Mouse (Mus musculus) myocyte (in vitro differentiated cells): ENCODE measurements at regions not wholly inside any gene's neighbourhood (a gene's known extent, or its start where the extent isn't known, plus 50 kb on each side); places are given as distances from the start of the nearest gene placed in this dataset.

ENCODE experiments used
- H3K27me3 ChIP-seq: one replicate; pipeline ENCODE4 v1.6.1; 2011; ENCODE audit not compliant: control insufficient read depth, insufficient read depth, insufficient read length
- H3K36me3 ChIP-seq: one replicate; pipeline ENCODE4 v1.6.1; 2011; ENCODE audit not compliant: control insufficient read depth, insufficient read depth
- H3K4me2 ChIP-seq: one replicate; pipeline ENCODE4 v1.6.1; 2011; ENCODE audit warnings: low read depth, control low read depth
- H3K4me3 ChIP-seq: one replicate; pipeline ENCODE4 v1.5.1; 2011; ENCODE audit warnings: mild to moderate bottlenecking, control low read depth, moderate library complexity
- H3K79me2 ChIP-seq: one replicate; pipeline ENCODE4 v1.6.1; 2011; ENCODE audit not compliant: control insufficient read depth, insufficient read depth
- H3ac ChIP-seq: one replicate; pipeline ENCODE4 v1.6.1; 2011; ENCODE audit not compliant: control insufficient read depth, insufficient read length
- CEBPB ChIP-seq: IDR thresholded peaks from 2 replicates; pipeline ENCODE4 v1.6.1; 2011; ENCODE audit warnings: mild to moderate bottlenecking, moderate library complexity; ENCODE audit not compliant: poor library complexity, insufficient read depth, severe bottlenecking
- E2F4 ChIP-seq: IDR thresholded peaks from one replicate; pipeline ENCODE4 v1.6.1; 2011; ENCODE audit warnings: mild to moderate bottlenecking, control low read depth, moderate library complexity; ENCODE audit not compliant: insufficient read depth
- MAX ChIP-seq: IDR thresholded peaks from one replicate; pipeline ENCODE4 v1.6.1; 2011; ENCODE audit warnings: low read depth, mild to moderate bottlenecking, control low read depth
- MYOD1 ChIP-seq, 3 experiments: IDR thresholded peaks; one replicate each; pipeline ENCODE4 v1.6.1; 2011; ENCODE audit warnings: control low read depth in 2 of 3, low read depth in 2 of 3, mild to moderate bottlenecking in 2 of 3, moderate library complexity in 1 of 3; ENCODE audit not compliant: insufficient read length in 2 of 3, control insufficient read depth in 1 of 3
- MYOG ChIP-seq, 3 experiments: IDR thresholded peaks; one replicate each; pipeline ENCODE4 v1.6.1; 2011; ENCODE audit warnings: control low read depth in 2 of 3, low read depth in 2 of 3, mild to moderate bottlenecking in 2 of 3; ENCODE audit not compliant: insufficient read length in 2 of 3, control insufficient read depth in 1 of 3, insufficient read depth in 1 of 3
- POLR2A ChIP-seq: IDR thresholded peaks from one replicate; pipeline ENCODE4 v1.6.1; 2011; ENCODE audit warnings: low read depth, mild to moderate bottlenecking, control low read depth, moderate library complexity; ENCODE audit not compliant: insufficient read length
- POLR2AphosphoS2 ChIP-seq: IDR thresholded peaks from one replicate; pipeline ENCODE4 v1.6.1; 2011; ENCODE audit warnings: low read depth, control low read depth; ENCODE audit not compliant: insufficient read length
- REST ChIP-seq: IDR thresholded peaks from one replicate; pipeline ENCODE4 v1.6.1; 2011; ENCODE audit warnings: mild to moderate bottlenecking, control low read depth, moderate library complexity; ENCODE audit not compliant: insufficient read depth, insufficient read length
- SRF ChIP-seq: IDR thresholded peaks from one replicate; pipeline ENCODE4 v1.6.1; 2011; ENCODE audit warnings: low read depth; ENCODE audit not compliant: control insufficient read depth, insufficient read length
- TCF12 ChIP-seq: IDR thresholded peaks from one replicate; pipeline ENCODE4 v1.6.1; 2011; ENCODE audit warnings: mild to moderate bottlenecking, control low read depth; ENCODE audit not compliant: poor library complexity, insufficient read depth, severe bottlenecking
- TCF3 ChIP-seq: IDR thresholded peaks from one replicate; pipeline ENCODE4 v1.6.1; 2011; ENCODE audit warnings: low read depth, control low read depth; ENCODE audit not compliant: insufficient read length
- USF1 ChIP-seq: IDR thresholded peaks from one replicate; pipeline ENCODE4 v1.6.1; 2011; ENCODE audit warnings: low read depth, mild to moderate bottlenecking, control low read depth, moderate library complexity

DNA sequence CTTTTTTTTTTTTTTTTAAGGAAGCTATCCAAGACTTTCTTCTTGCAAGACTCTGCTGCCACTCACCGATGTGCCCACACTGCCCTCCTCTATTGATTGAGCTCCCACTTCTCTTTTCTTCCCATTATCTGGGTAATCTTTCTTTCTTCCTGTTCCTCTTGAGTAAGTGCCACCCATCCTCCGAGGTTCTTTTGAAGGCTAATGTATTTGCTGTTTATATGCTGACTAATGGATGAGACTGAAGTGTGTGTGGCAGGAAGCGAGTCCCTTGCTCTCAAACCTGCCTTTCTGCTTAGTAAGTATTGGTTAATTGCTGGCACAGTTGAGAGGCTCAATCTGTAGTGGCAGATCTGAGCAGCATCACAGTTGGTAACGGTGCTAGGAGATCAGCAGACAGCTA is 142.1 kb upstream of the Plxnc1 start:
- Histone ChIP-seq H3K79me2 (no peaks in the 10 kb centered on the region), H3K4me2 (peak overlapping the region; percentile 72), H3K27me3 (no peaks in the 10 kb centered on the region), H3ac (no peak overlapping the region), H3K4me3 (no peak overlapping the region), H3K36me3 (no peaks in the 10 kb centered on the region)
- no peak for TF ChIP-seq REST
- no peak for TF ChIP-seq MYOD1 (IDR thresholded peaks at IDR 0.05; ENCODE audit: control insufficient read depth in 1 of 3, insufficient read length in 2 of 3, low read depth in 2 of 3)
- TF ChIP-seq USF1 = no peak
- TF ChIP-seq MAX = no peak
- no peak for TF ChIP-seq TCF12
- TF ChIP-seq SRF = no peak
- TF ChIP-seq POLR2AphosphoS2 = no peak
- no peak for TF ChIP-seq MYOG (IDR thresholded peaks at IDR 0.05; ENCODE audit: control insufficient read depth in 1 of 3, insufficient read depth in 1 of 3, insufficient read length in 2 of 3, low read depth in 2 of 3)
- no peak for TF ChIP-seq CEBPB
- TF ChIP-seq E2F4 = no peak
- no peak for TF ChIP-seq POLR2A
- no peak for TF ChIP-seq TCF3

- H3K27me3 ChIP-seq = no peaks in the 10 kb centered on the region
- no peaks in the 10 kb centered on the region for H3K79me2 ChIP-seq
- H3ac ChIP-seq = no peak overlapping the region
- peak overlapping the region; percentile 72 for H3K4me2 ChIP-seq
- TF ChIP-seq TCF12 (peak; percentile 80), MYOG (IDR thresholded peaks at IDR 0.05; ENCODE audit: control insufficient read depth in 1 of 3, insufficient read depth in 1 of 3, insufficient read length in 2 of 3, low read depth in 2 of 3) (peak in 1 of 3 experiments; percentile 26), POLR2A (peak; percentile 33), MYOD1 (IDR thresholded peaks at IDR 0.05; ENCODE audit: control insufficient read depth in 1 of 3, insufficient read length in 2 of 3, low read depth in 2 of 3) (peak; percentile 81 to 93 (median 88)), USF1 (no peak), SRF (peak; percentile 82), CEBPB (no peak), TCF3 (peak; percentile 28)
- no peak overlapping the region for H3K4me3 ChIP-seq
- no peaks in the 10 kb centered on the region for H3K36me3 ChIP-seq
Measured at GRCm38 (mm10) chr10:95085688-95086268, 141.1 kb upstream of the Plxnc1 start.

- H3K79me2 ChIP-seq = no peaks in the 10 kb centered on the region
- H3K36me3 ChIP-seq = no peaks in the 10 kb centered on the region
- H3K4me2 ChIP-seq = no peak overlapping the region
- H3K27me3 ChIP-seq = no peaks in the 10 kb centered on the region
- no peak overlapping the region for H3ac ChIP-seq
- TF ChIP-seq MAX (no peak), TCF12 (no peak), MYOD1 (IDR thresholded peaks at IDR 0.05; ENCODE audit: control insufficient read depth in 1 of 3, insufficient read length in 2 of 3, low read depth in 2 of 3) (peak in 1 of 3 experiments; percentile 41), POLR2A (no peak), POLR2AphosphoS2 (no peak), SRF (no peak)
- no peak overlapping the region for H3K4me3 ChIP-seq
Measured at GRCm38 (mm10) chr10:95083341-95084148, 138.9 kb upstream of the Plxnc1 start.

DNA sequence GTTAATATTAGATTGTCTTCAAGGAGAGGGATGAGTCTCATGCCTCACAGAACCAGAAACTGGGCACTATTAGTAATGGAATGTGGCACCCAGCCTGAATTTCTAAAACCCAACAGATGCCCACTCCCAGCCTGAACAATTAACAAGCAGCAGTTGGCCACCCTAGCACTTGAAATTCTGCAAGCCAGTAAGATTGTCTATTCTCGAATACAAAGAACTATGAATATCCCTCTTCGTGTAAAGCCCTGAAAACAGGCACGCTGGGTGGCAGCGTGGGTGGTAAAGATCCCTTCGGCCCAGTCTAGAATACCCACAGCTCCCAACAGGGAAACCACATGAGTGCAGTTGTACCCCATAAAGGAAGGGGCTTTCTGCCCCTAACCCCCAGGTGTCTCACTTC is 138.0 kb upstream of the Plxnc1 start:
- TF ChIP-seq POLR2A (no peak), MYOD1 (IDR thresholded peaks at IDR 0.05; ENCODE audit: control insufficient read depth in 1 of 3, insufficient read length in 2 of 3, low read depth in 2 of 3) (no peak), TCF3 (no peak), MAX (no peak), CEBPB (no peak), REST (no peak), POLR2AphosphoS2 (no peak), USF1 (no peak), SRF (no peak), E2F4 (no peak), TCF12 (no peak), MYOG (IDR thresholded peaks at IDR 0.05; ENCODE audit: control insufficient read depth in 1 of 3, insufficient read depth in 1 of 3, insufficient read length in 2 of 3, low read depth in 2 of 3) (no peak)
- H3K27me3 ChIP-seq = no peaks in the 10 kb centered on the region
- no peak overlapping the region for H3K4me3 ChIP-seq
- H3K4me2 ChIP-seq = peak overlapping the region; percentile 12
- no peak overlapping the region for H3ac ChIP-seq
- H3K79me2 ChIP-seq = no peaks in the 10 kb centered on the region
- H3K36me3 ChIP-seq = no peaks in the 10 kb centered on the region

DNA sequence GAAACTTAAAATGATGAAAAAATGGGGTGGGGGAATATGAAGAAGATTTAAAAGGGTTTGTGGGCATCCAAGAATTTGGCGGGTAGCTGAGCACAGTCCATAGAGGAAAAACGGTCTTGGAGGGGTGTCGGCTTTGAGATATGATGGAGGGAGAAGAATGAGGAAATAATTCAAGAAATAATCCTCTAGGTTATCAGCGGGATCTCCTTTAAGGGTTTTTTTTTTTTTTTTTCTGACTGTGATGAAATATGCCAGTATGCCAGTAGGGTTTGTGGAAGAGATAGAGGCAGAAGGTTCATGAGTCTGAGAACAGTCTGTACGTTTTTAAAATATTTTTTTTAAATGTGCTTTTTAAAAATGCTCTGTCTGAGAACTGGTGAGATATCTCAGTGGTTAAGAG is 135.3 kb upstream of the Plxnc1 start:
- TF ChIP-seq TCF12 = no peak
- no peak for TF ChIP-seq USF1
- TF ChIP-seq REST = no peak
- no peak for TF ChIP-seq SRF
- no peak for TF ChIP-seq POLR2A
- no peak for TF ChIP-seq MAX
- TF ChIP-seq POLR2AphosphoS2 = no peak
- TF ChIP-seq E2F4 = no peak
- TF ChIP-seq MYOG (IDR thresholded peaks at IDR 0.05; ENCODE audit: control insufficient read depth in 1 of 3, insufficient read depth in 1 of 3, insufficient read length in 2 of 3, low read depth in 2 of 3) = no peak
- H3K4me3 ChIP-seq = no peak overlapping the region
- H3ac ChIP-seq = no peak overlapping the region
- no peaks in the 10 kb centered on the region for H3K79me2 ChIP-seq
- no peak overlapping the region for H3K4me2 ChIP-seq
- no peaks in the 10 kb centered on the region for H3K27me3 ChIP-seq
- H3K36me3 ChIP-seq = no peaks in the 10 kb centered on the region
